Mouse (Mus musculus): ENCODE results near the gene Rtn4r. TPM values are rescaled to one million over a fixed set of nuclear protein-coding genes. Genes with fewer than 3 reads are reported as not detected.

The Rtn4r gene
- total RNA-seq, 4 experiments from 2014 or later = 100 to 120 (median 105) TPM

DNA sequence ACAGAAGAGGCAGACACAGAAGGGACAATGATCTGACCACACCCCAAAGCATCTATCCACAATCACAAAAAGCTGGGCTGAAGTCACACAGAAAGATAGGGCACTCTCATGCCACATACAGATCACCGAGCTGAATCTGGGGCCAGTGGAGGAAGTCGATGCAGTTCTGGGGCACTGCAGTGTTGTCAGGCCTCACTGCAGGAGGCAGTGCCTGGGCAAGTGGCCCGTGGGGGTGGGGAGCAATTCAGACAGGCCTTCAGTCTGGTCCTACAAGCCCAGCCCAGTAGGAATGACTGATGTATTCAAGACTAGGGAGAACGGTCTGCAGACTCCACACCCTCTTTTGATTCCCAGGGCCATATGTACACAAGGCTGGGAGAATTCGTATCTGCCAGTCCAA is 2.8 kb upstream of the Rtn4r start:
- no peak for DNase-seq (ENCODE audit: low spot score in 2 of 2)

DNA sequence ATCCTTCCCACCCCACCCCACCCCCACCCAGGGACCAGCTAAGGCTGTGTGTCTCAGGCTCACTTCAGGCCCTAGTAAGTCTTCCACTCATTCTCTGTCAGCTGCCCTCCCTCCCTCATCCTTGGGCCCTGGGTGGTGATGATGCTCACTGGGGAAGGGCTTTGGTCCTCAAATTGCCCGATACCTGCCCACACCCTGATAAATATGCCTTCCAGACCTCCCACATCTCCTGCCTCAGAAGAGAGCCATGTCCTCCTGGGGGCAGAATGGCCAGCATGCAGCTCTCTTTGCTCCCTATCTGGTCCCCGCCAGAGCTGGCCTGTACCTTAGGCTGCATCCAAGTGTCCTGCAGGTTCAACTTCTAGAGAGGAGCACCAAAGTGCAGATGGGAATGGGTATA is 2.3 kb upstream of the Rtn4r start:
- no peak for DNase-seq (ENCODE audit: low spot score in 2 of 2)

DNA sequence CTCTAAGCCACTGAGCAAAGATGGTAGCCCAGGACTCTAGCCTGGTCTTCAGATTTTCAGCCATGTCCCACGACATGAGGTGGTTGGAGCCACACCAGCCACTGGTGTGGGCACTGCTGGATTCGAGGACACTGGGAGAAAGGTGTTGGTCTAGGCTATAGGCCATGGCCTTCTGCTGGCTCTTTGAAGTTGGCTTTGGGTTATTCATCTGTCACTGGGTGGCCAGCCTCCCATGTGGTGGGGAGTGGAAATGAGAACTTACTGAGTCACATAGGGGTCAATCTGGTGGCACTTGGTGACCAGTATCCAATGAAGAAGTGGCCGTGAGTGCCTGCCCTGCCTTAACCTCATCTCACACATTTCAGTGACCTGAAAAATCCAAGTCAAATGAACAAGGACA is 1.2 kb upstream of the Rtn4r start:
- DNase-seq (ENCODE audit: low spot score in 2 of 2) = no peak

DNA sequence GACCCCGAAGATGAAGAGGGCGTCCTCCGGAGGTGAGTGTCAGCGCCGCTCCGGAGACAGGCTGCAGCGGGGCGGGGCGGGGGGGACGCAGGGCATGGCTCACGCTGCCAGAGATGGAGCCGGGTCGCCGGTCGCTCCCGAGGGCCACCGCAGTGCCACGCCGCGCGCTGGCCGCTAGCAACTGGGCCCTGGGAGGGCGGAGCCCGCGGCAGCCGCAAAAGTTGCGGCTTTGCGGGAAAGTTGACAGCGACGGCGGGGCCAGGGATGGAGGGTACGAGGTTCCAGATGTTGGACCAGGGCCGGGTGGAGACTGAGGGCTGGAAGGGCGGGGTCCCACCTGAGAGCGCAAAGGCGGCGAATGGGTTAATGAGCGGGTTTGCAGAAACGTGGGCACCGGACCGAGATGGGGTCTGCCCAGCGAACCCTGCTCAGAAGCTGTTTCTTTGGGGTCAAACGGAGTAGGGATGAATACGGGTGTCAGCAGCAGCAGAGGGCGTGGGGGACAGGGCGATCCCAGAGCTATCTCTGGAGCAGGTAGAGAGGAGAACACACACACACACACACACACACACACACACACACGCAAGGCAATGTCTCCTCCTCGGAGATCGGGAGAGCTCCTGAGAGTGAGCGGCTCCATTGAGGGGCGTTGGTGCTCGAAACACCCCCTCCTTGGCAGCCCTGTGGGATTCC is 575 bp downstream of the Rtn4r start:
- no peak for DNase-seq (ENCODE audit: low spot score in 2 of 2)

DNA sequence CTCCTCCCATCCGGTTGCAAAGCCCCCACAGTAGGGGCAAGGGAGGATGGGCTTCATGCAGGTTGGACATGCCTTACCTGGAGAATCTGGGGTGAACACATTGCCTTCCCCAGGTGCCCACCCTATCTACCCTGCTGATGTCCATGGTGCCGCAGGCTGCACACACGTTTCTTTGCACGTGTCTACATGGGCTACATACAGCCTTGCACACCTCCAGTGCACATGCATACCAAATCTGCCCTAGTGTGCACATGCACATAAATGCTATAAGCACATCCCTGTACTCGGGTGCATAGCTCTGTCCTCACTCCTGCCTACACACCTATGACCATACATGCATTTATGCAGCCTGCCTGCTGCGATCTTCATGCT is 1.1 kb downstream of the Rtn4r start:
- no peak for DNase-seq (ENCODE audit: low spot score in 2 of 2)

DNA sequence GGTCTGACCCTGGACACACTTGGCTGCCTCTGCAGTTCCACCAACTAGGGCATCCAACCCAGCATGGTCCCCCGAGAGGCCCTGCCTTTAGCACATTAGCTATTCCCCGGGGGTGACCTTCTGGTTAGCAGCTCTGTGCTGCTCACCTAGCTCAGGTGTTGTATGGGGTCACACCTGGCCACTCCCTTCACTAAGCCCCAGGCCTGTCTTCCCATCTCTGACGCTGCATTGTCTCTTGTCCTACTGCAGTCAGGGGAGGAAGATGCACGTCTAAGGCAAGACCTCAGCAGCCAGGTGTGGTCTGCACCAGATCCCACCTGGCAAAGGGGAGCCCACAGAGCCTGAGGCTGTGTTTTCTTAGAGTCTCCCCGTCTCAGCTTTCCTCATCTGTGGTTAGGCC is 2.0 kb downstream of the Rtn4r start:
- no peak for DNase-seq (ENCODE audit: low spot score in 2 of 2)

DNA sequence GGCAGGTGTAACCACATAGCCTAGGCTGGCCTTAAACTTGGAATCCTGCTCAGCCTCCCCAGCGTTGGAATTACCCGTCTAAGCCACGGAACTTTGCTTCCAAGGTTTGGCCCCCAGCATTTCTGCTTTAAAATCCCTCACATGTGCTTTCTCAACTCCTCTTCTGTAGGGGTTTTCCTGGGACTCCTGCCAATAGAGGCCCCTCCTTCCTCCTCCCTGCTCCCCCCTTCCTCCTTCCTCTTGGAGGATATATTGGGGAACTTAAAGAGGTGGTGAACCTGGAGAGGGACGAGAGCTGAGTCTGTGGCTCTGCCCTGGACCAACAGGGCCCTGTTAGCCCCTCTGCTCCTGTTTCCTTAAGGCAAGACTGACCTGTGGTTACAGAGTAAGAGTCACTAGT is 2.8 kb downstream of the Rtn4r start:
- no peak for DNase-seq (ENCODE audit: low spot score in 2 of 2)

DNA sequence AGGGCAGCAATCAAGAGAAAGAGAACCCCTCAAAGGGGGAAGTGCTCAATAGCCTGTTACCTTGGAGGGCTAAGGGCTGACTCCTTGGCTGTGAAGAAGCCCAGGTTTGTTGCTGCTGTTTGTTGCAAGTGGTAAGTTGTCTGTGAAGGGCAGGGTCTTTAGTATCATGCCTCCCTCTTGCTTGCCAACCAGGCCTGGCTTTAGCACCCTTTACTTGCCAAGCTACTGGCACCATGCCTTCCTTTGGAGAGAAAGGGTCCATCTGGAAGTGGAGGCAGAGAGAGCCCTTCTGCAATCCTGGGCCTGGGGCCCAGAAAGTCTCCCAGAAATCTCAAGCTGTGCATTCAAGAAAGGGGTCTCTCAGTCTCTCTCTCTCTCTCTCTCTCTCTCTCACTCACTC is 3.3 kb downstream of the Rtn4r start:
- no peak for DNase-seq (ENCODE audit: low spot score in 2 of 2)

DNA sequence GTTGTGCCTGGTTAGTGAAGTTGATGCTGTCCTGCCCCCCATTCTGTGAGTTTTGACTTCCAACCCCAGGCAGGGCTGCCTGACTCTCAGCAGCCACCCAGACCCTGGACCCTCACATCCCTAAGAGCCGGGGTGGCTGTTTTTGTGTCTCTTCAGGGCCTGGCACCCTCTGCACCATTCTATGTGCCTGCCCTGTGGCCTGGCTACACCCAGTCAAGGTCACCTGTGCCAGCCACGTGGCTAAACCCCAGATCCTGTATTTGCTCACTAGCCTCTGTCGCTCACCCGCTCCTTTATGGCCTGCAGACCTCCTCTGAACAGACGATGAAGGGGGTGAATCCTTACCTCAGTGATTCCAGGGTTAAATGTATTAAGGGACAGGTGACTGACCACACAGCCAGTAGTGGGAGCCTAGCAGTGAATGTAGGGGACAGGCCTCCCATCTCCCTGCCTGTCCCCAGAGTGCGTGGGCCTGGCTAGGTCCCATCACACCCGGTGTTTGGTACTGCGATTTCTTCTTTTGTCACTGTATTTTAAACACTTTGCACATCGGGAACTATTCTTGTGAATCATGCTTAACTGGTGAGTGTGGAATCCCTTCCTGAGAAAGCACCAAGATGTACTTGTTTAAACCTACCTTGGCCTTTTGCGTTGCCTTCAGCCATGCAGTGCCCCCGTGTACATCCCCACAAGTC is 4.0 kb downstream of the Rtn4r start:
- DNase-seq (ENCODE audit: low spot score in 2 of 2) = peak in 1 of 2 experiments; percentile 59

DNA sequence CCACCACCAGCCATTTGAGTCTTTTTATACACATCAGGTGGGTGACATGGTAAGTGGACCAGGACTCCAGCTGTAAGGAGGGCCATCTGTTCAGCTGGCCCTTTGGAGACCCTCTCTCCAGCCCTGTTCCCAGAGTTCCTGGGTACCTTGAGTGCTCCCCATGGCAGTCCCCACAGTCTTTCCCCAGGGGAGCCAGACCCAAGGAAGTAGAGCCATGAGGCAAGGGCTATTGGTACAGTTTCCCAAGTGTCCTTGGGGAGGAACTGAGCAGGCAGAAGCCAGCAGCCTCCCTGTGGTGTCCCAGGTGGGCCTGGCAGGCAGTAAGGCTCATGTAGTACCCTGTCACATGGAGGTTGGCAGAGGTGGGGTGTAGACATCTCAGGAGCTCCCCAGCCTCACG is 4.6 kb downstream of the Rtn4r start:
- DNase-seq (ENCODE audit: low spot score in 2 of 2) = no peak

DNA sequence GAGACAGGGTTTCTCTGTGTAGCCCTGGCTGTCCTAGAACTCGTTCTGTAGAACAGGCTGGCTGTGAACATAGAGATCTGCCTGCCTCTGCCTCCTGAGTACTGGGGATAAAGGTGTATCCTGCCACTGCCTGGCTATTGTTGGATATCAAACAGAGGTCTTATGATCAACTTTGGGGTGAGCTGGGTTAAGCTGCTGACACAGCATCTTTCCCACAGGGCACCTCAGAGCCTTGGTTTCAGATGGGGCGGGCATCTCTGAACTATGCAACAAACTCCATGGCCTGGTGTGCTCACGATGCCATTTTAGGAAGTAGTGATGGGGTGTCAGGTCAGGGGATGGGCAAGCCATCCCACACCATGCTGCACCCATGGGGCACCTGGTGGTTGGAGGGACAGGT is 5.1 kb downstream of the Rtn4r start:
- no peak for DNase-seq (ENCODE audit: low spot score in 2 of 2)

DNA sequence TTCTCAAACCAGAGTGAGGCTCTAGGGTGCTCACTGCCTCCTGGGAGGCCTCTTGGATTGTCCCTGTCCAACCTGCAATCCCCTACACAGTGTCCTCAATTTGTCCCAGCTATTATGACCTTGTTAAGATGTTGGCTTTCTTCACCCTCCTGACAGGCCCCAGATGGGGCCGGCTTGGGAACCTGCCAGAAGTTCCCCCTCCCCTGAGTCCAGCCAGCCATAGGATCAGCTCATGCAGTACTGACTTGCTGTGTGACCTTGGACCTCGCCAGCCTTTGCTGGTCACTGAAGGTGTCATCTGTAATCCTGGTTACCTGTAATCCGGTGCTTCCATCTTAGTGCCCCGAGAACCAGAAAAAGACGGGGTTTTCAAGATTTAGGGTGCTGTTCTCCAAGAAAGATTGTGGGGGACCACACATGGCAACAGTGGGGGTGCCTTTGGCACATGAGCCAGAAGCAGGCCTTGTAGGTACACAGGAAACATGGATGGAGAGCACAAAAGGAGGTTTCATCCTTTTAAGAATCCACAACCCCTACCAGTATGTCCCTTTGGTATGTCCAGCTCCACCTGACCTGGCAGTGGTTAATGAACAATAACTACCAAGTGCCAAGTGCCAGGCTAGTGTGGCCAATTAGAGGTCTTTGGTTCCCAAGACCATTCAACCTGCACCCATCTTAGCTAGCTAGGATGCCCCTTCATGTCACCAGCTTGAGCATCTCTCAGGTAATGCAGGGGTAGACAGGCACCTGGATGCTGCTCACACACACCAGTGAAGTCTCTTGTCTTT is 5.9 kb downstream of the Rtn4r start:
- no peak for DNase-seq (ENCODE audit: low spot score in 2 of 2)

DNA sequence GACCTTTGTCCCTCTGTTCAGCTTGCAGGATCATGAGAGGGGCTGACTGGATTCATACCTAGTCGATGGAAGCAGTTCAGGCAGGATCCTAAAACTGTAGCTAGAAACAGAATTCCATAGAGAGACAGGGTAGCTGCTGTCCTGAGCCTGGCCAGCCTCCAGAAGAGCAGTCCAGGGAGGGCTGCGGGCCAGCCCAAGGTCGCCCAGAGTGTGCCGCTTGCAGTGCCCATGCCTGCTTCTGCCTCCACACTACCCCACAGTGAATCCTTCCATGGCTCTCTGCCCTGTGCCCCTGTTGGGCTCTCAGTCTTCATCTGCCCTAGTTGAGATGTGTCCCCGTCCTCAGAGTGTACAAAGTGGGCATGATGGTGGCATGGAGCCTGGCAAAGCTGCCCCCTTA is 7.8 kb downstream of the Rtn4r start:
- DNase-seq (ENCODE audit: low spot score in 2 of 2) = no peak

DNA sequence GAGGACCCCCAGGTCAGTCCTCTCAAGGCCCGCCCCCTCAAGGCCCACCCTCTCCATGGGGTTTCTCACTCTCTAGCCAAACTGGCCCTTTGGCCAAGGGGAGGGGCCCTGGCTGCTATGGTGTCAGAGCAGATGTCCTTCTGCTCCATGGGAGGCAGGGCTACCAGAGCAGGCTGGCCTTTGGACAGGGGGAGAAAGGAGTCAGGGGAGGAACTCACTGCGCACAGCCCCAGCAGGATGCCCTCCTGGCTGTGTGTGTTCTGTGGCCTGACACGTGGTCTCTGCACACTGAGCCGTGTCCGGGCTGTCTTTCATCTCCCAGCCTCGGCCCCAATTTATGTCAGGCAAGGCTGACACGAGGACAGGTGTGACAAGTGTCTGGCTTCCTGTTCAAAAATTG is 8.6 kb downstream of the Rtn4r start:
- DNase-seq (ENCODE audit: low spot score in 2 of 2) = no peak

DNA sequence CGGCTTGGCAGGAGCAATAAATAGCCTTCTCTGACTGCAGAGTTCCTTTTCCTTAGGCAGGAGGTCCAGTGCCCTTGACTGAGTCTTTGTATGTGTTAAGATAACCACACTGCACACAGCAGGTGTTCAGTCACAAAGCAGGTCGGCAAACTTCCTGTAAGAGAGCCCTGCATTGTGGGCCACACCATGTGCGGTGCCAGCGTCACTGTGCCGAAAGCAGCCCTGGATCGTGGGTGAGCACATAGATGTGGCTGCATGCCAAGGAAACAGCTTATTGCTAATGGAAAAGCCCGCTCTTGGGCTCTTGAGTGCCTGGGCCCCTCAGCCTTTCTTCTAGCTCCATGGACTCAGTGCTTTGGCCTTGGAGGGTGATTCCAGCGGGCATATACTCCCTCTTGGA is 16.8 kb downstream of the Rtn4r start:
- DNase-seq (ENCODE audit: low spot score in 2 of 2) = peak in 1 of 2 experiments; percentile 85

DNA sequence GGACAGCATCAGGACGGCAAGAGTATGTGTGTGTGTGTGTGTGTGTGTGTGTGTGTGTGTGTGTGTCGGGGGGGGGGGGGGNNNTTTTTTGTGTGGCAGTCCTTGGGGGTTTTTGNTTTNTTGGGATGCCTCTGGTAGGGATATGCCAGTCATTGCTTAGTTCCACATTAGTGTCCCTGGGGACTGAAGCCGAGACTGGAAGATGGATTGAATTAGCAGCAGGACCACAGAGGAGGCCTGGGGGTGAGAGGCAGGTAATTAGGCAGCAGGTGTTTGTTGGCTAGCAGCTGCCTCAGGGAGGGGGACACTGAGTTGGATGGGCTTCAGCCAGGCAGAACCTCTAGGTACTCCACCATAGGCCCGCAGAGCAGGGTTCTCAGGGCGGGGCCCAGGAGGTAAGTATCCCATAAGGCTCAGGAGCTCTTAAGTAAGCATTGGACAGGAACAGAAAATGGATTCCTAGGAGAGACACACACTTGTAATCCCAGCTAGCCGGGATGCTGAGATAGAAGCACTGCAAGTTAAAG is 18.0 kb downstream of the Rtn4r start:
- DNase-seq (ENCODE audit: low spot score in 2 of 2) = no peak

DNA sequence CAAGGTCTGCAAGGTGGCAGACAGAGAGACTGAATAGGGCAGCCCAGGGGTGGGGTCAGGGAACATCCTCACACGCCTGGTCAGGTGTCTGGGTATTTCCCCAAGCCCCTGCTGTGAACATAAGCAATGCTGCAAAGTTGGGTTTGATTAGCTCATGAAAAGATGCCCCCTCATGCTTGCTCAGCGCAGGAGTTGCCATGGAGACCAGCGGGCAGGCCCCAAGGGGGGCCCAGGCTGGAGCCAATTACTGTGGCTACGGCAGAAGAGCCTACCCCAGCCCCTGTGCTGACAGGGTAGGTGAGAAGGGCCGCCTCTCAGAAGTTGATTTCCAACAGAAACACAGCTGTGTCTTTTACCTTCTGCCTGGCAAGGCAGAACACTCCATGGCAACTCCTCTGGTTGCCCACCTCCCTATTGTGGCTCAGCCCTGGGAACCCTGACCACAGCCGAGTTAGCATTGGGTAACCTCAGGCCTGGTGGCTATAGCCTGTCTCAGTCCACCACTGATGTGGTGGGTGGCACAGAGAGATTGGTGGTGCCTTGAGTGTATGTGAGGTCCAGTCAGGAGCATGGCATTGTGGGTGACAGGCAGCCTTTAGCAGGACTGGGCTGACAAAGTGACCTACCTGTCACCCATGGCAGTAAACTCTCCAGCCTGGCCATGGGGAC is 20.9 kb downstream of the Rtn4r start:
- peak in 1 of 2 experiments; percentile 53 for DNase-seq (ENCODE audit: low spot score in 2 of 2)

DNA sequence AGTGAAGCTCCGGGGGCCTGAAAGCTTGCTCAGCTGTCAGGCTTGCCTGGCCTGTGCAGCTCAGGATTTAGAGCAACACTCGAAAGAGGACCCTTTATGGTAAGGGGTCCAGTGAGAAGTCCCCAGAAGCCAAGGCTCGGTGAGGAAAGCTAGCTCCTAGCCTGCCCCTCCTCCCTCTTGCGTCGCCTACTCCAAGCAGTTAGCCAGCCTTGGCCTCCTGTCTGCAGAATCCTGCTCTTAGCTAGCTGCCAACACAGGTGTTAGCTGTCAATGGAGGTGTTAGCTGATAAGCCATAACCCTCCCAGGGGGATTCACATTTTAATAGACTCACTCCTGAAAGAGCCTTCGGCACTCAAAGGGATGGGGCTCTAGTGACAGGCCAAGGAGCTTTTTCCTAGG is 21.8 kb downstream of the Rtn4r start:
- no peak for DNase-seq (ENCODE audit: low spot score in 2 of 2)

DNA sequence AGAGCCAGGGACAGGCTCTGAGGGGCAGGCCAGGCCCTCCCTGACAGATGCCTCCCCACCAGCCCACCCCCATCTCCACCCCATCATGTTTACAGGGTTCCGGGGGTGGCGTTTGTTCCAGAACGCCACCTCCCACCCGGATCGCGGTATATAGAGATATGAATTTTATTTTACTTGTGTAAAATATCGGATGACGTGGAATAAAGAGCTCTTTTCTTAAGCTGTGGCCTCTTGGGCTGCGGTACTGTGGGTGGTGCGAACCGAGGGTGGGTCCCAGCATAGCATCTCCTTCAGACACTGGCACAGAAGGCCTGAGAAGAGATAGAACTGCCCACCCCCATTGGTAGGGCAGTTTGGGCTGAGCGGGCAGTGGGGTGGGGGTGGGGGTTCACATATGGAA is 24.7 kb downstream of the Rtn4r start:
- DNase-seq (ENCODE audit: low spot score in 2 of 2) = peak in 1 of 2 experiments; percentile 82

DNA sequence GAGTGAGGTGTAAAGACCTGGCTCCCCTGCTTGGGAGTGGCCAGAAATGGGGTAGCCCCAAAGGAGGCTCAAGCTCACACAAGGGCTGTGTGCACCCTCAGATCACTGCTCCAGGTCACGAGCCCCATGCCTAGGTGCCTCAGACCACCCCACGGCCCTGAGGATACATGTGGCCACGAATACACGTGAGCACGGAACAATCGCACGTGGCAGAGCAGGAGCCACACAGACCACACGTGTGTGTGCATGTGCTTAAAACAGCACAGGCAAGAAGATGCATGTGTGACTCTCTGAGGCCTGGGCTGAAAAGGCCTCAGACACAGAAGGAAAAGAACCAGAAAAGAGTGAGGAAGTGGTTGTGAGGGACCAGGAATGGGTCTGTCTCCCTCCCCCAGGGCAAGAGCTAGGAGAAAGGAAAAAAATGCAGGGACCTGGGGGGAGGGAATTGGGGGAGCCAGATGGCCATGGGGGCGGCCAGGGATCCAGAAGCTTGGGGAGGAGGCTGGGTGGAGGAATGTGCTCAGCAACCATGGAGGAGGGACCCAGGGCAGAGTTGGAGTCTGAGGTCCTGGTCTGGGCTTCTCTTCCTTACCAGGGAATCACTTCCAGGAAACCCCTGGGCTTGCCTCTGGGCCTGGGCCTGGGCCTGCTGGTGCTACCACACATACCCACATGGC is 25.5 kb downstream of the Rtn4r start:
- peak in 1 of 2 experiments; percentile 77 for DNase-seq (ENCODE audit: low spot score in 2 of 2)

DNA sequence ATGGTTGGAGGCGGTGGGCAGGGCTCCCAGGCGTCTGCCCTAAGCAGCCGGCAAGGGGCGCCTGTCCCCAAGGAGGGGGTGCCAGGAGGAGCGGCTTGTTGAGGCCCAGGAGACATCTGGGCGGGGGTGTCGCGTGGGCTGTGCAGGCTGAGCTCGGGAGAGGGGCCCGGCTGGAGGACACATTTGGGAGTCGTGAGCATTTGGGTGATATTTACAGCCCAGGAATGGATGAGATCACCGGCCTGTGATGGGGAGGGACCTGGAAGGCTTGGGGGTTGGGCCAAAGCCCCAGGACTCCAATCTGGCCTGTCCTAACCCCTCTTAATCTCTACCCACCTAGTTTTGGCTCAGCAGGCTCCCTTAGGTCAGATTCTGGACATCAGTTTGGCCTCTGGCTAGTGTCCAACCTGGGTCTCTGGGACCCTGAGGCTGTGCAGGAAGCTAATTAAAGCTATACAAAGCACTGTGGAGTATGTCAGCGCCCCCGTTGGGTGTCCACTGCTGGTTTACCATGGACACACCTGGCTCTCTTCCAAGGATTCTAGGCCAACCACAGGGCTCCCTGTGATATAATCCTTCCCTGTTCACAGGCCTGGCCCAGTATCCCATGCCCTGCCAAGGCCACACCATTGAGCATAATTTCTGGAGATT is 27.2 kb downstream of the Rtn4r start:
- peak in 1 of 2 experiments; percentile 96 for DNase-seq (ENCODE audit: low spot score in 2 of 2)

Measured in left cerebral cortex, adult 8-10 months (tissue).